Mouse (Mus musculus) neural tube, embryonic 15.5 days (tissue): ENCODE data around the gene Rnf217. TPM values are rescaled to one million over a fixed set of nuclear protein-coding genes. Genes with fewer than 3 reads are reported as not detected.

Experiments used
- ATAC-seq: fragments of 200-750 bp; cut with Nextera tagmentation; 2 replicates; pipeline ENCODE4 v1.8.0; 2017; ENCODE audit warnings: mild to moderate bottlenecking, moderate TSS enrichment, moderate library complexity; ENCODE audit not compliant: low FRiP score
- H3K27ac ChIP-seq: fragments of 300-500 bp; sonication (generic); replicated peaks from 2 replicates; pipeline ENCODE4 v1.5.1; 2015; ENCODE audit warnings: mild to moderate bottlenecking, inconsistent platforms
- H3K27me3 ChIP-seq: fragments of 300-500 bp; sonication (generic); replicated peaks from 2 replicates; pipeline ENCODE4 v1.6.1; 2015; ENCODE audit warnings: inconsistent platforms
- H3K36me3 ChIP-seq: fragments of 300-500 bp; sonication (generic); 2 replicates; pipeline ENCODE4 v1.6.1; 2015; ENCODE audit warnings: inconsistent platforms
- H3K4me1 ChIP-seq: fragments of 300-500 bp; sonication (generic); 2 replicates; pipeline ENCODE4 v1.6.1; 2015; ENCODE audit warnings: inconsistent platforms
- H3K4me2 ChIP-seq: fragments of 300-500 bp; sonication (generic); 2 replicates; pipeline ENCODE4 v1.6.1; 2015; ENCODE audit warnings: inconsistent platforms, mild to moderate bottlenecking, moderate library complexity
- H3K4me3 ChIP-seq: fragments of 300-500 bp; sonication (generic); replicated peaks from 2 replicates; pipeline ENCODE4 v1.5.1; 2015; ENCODE audit warnings: mild to moderate bottlenecking, inconsistent platforms
- H3K9ac ChIP-seq: fragments of 300-500 bp; sonication (generic); replicated peaks from 2 replicates; pipeline ENCODE4 v1.6.1; 2015; ENCODE audit warnings: mild to moderate bottlenecking, inconsistent platforms
- H3K9me3 ChIP-seq: fragments of 300-500 bp; sonication (generic); replicated peaks from 2 replicates; pipeline ENCODE4 v1.6.1; 2016; ENCODE audit warnings: inconsistent platforms
- WGBS: fragments of 180-500 bp; shearing (Covaris S2); methylation state at CpG from one replicate; pipeline ENCODE4 v1.1.7; 2015; ENCODE audit warnings: mixed read lengths; 5-methylcytosine and 5-hydroxymethylcytosine counted together
- polyA plus RNA-seq: library from polyadenylated mRNA; unstranded; fragments of >200 nt; fragmentation: Nextera tagmentation; extraction: Ambion mirVana; gene quantifications from 2 replicates; pipeline ENCODE4 v1.2.1, GENCODE M21; 2015

The Rnf217 gene
- polyA plus RNA-seq, 1 experiment from 2014 or later, result 2.0 TPM

GRCm38 (mm10) chr10:31467043-31467898, 141.7 kb downstream of the Rnf217 start:
- no peak overlapping the region for H3K9ac ChIP-seq
- WGBS, result 75% methylated on average over 10 of the region's 10 CpGs
- no peak overlapping the region for H3K27ac ChIP-seq
- H3K4me1 ChIP-seq, result no peaks in the 10 kb centered on the region
- H3K4me2 ChIP-seq, result no peak overlapping the region
- H3K9me3 ChIP-seq, result no peaks in the 10 kb centered on the region
- no peak for ATAC-seq
- H3K4me3 ChIP-seq, result no peak overlapping the region
- H3K27me3 ChIP-seq, result no peaks in the 10 kb centered on the region
- H3K36me3 ChIP-seq, result no peaks in the 10 kb centered on the region

GRCm38 (mm10) chr10:31465840-31466541, 143.0 kb downstream of the Rnf217 start:
- 82% methylated on average over 6 of the region's 6 CpGs for WGBS
- peak; percentile 66; the same call in 1 of the 2 replicates for ATAC-seq

GRCm38 (mm10) chr10:31465424-31465823, 143.6 kb downstream of the Rnf217 start:
- H3K4me1 ChIP-seq, result no peaks in the 10 kb centered on the region
- H3K27ac ChIP-seq, result no peak overlapping the region
- H3K9me3 ChIP-seq, result no peaks in the 10 kb centered on the region
- no peak overlapping the region for H3K4me2 ChIP-seq
- H3K4me3 ChIP-seq, result no peak overlapping the region
- WGBS, result 76% methylated on average over 4 of the region's 4 CpGs
- H3K27me3 ChIP-seq, result no peaks in the 10 kb centered on the region
- no peak for ATAC-seq
- no peak overlapping the region for H3K9ac ChIP-seq
- no peaks in the 10 kb centered on the region for H3K36me3 ChIP-seq

More at GRCm38 (mm10) chr10:31465840-31466541, 143.0 kb downstream of the Rnf217 start:
- H3K9me3 ChIP-seq, result no peaks in the 10 kb centered on the region
- H3K27ac ChIP-seq, result no peak overlapping the region
- H3K27me3 ChIP-seq, result no peaks in the 10 kb centered on the region
- no peak overlapping the region for H3K4me3 ChIP-seq
- no peak overlapping the region for H3K4me2 ChIP-seq
- H3K4me1 ChIP-seq, result no peaks in the 10 kb centered on the region
- no peak overlapping the region for H3K9ac ChIP-seq
- H3K36me3 ChIP-seq, result no peaks in the 10 kb centered on the region

- Histone ChIP-seq H3K9me3 (no peaks in the 10 kb centered on the region), H3K36me3 (no peaks in the 10 kb centered on the region), H3K9ac (no peak overlapping the region), H3K27ac (no peak overlapping the region), H3K27me3 (no peaks in the 10 kb centered on the region), H3K4me1 (no peaks in the 10 kb centered on the region), H3K4me3 (no peak overlapping the region), H3K4me2 (no peak overlapping the region)
- WGBS, result 95% methylated on average over 2 of the region's 2 CpGs
- ATAC-seq, result no peak
These were observed 145.9 kb downstream of the Rnf217 start for GRCm38 (mm10) chr10:31463044-31463443.

GRCm38 (mm10) chr10:31456806-31457205, 152.2 kb downstream of the Rnf217 start:
- Histone ChIP-seq H3K27me3 (no peaks in the 10 kb centered on the region), H3K9ac (no peak overlapping the region), H3K9me3 (no peaks in the 10 kb centered on the region), H3K4me2 (no peak overlapping the region), H3K4me3 (no peak overlapping the region), H3K36me3 (no peaks in the 10 kb centered on the region), H3K27ac (no peak overlapping the region), H3K4me1 (no peaks in the 10 kb centered on the region)
- ATAC-seq, result no peak
- WGBS, result 64% methylated on average over 1 of the region's 1 CpGs

- Histone ChIP-seq H3K4me3 (no peak overlapping the region), H3K27me3 (no peaks in the 10 kb centered on the region), H3K9me3 (no peaks in the 10 kb centered on the region), H3K4me2 (no peak overlapping the region), H3K9ac (no peak overlapping the region), H3K4me1 (0 out of 2 replicates have a peak, but pooled peaks cover 4% of the 10 kb centered on the region), H3K27ac (no peak overlapping the region), H3K36me3 (no peaks in the 10 kb centered on the region)
- 62% methylated on average over 1 of the region's 1 CpGs for WGBS
- ATAC-seq, result no peak
These were observed 161.9 kb downstream of the Rnf217 start for GRCm38 (mm10) chr10:31447083-31447482.

- 0 out of 2 replicates have a peak, but pooled peaks cover 4% of the 10 kb centered on the region for H3K4me1 ChIP-seq
- 1% methylated on average over 59 of the region's 59 CpGs for WGBS
- no peaks in the 10 kb centered on the region for H3K27me3 ChIP-seq
- peak within 1 kb of the TSS; percentile 88 for H3K4me2 ChIP-seq
- ATAC-seq, result peak; percentile 99
- no peaks in the 10 kb centered on the region for H3K36me3 ChIP-seq
- 0 out of 2 replicates have a peak within 1 kb of the TSS, but pooled peaks have one; percentile 13 for H3K27ac ChIP-seq
- H3K9me3 ChIP-seq, result no peaks in the 10 kb centered on the region
- H3K9ac ChIP-seq, result peak within 1 kb of the TSS; percentile 64
- H3K4me3 ChIP-seq, result peak within 1 kb of the TSS; percentile 63
These were observed 163.5 kb downstream of the Rnf217 start, which contains the start of gene Tpd52l1 for GRCm38 (mm10) chr10:31445291-31446124. Gene Tpd52l1, minus strand, starts transcription at chr10:31445958.

GRCm38 (mm10) chr10:31444206-31444605, 164.8 kb downstream of the Rnf217 start:
- no peak overlapping the region for H3K4me3 ChIP-seq
- no peaks in the 10 kb centered on the region for H3K9me3 ChIP-seq
- 56% methylated on average over 7 of the region's 7 CpGs for WGBS
- H3K36me3 ChIP-seq, result no peaks in the 10 kb centered on the region
- 0 out of 2 replicates have a peak, but pooled peaks cover 4% of the 10 kb centered on the region for H3K4me1 ChIP-seq
- H3K27ac ChIP-seq, result no peak overlapping the region
- no peaks in the 10 kb centered on the region for H3K27me3 ChIP-seq
- ATAC-seq, result no peak
- H3K4me2 ChIP-seq, result no peak overlapping the region
- H3K9ac ChIP-seq, result no peak overlapping the region

Other genes with a start within 250 kb of the Rnf217 start
- gene Tpd52l1, start 163.2 kb downstream of the Rnf217 start, polyA plus RNA-seq, result 38.5 and 42.6 TPM in 2 replicates